Mouse (Mus musculus) neural tube, postnatal 0 days (tissue): Measurements from ENCODE around the gene Lgals1. TPM values are rescaled to one million over a fixed set of nuclear protein-coding genes. Genes with fewer than 3 reads are reported as not detected.

Experiments used
- microRNA-seq: library from miRNA; unstranded; fragments of <30 nt; microRNA quantifications from one replicate; pipeline ENCODE4, GENCODE M21; 2016
- polyA plus RNA-seq: library from polyadenylated mRNA; unstranded; fragments of >200 nt; fragmentation: Nextera tagmentation; extraction: Ambion mirVana; gene quantifications from 2 replicates; pipeline ENCODE4 v1.2.1, GENCODE M21; 2015

Lgals1 gene
- 224 and 275 TPM in 2 replicates for polyA plus RNA-seq

DNA sequence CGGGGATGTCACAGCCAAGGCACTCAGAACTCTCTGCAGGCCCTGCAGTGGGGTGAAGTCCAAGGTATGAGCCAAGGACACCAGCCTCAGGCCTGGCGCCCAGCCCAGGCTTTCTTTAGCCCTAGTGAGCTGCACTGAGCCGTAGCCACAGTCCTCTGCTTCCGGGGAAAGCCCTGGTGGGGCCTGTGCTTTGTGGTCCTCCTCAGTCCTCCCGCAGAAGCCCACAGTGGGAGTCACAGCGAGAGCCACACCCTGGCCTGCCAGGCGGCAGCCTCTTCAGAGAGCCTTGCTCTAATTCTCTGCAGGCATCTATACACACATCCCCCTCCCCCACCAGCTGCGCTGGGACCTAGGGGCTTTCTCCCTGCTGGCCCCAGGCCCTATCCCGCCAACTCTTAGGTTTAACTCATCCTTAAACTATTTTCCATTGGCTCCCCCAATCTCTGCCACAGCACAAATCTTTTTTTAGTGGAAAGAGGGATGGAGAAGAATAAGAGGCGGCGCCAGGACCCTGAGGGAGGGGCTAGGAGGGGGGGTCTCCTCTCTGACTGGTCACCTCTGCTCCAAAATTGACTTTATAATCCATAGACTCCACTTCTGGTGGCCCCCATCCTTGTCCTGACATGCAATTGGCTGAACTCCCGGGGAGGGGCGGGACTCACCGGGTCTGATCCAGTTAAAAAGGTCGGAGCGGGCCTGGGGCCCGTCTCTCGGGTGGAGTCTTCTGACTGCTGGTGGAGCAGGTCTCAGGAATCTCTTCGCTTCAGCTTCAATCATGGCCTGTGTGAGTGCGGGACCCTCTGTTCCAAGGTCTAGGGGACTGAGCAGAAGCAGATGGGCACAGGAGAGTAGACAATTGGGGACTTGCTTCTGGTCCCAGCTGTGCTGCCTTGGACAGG lies at the start of gene Lgals1:
Gene Lgals1, plus strand, starts transcription at position 705 of the 899 bp plus-strand sequence.

GRCm38 (mm10) chr15:78876991-78877809 lies 49.3 kb upstream of the Lgals1 start, which contains the start of gene Gga1:
Gga1 (plus strand) TSS chr15:78877190.

DNA sequence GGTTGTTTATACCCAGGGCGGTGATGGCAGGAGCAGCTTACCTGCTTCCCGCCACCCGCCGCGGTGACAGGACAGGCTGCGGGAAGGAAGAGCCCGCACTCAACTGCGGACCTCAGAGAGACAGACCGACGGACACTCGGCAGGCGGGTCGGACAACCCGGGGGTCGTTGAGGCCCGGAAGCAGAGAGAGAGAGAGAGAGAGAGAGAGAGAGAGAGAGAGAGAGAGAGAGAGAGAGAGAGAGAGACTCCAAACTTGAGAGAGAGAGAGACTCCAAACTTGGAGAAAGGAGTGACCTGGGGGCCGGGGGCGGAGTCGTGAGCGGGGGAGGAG lies 27.2 kb upstream of the Lgals1 start, which contains the start of gene Gm49510:
Gene Gm49510, plus strand, starts transcription at position 259 of the 331 bp plus-strand sequence.

GRCm38 (mm10) chr15:78899740-78900584 lies 26.6 kb upstream of the Lgals1 start, which contains the start of gene Sh3bp1:
Sh3bp1 (plus strand) TSS chr15:78899768.

DNA sequence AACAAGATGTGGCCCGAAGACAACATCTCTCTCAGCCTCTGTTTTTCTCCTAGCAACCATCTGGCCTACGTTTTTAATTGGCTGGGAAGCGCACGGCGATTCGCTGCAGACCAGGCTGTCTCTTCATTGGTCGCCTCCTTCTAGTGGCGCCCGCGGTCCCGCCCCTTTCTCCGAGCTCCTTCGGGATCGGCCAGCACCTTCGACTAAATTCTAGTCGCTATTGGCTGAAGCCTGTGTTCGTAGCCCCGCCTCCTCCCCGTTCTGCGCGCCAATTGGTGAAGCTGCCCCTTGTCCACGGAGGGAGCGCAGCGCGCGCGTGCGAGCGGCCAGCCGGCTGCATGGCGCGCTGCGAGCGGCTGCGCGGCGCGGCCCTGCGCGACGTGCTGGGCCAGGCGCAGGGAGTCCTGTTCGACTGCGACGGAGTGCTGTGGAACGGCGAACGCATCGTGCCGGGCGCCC lies 12.9 kb upstream of the Lgals1 start, which contains the start of gene Pdxp:
Gene Pdxp, plus strand, starts transcription at position 288 of the 459 bp plus-strand sequence.

GRCm38 (mm10) chr15:78934784-78935320 lies 8.3 kb downstream of the Lgals1 start, which contains the start of gene Nol12:
Nol12 (plus strand) TSS chr15:78934933.

GRCm38 (mm10) chr15:78947657-78948056 lies 21.1 kb downstream of the Lgals1 start, which contains the start of gene Triobp:
Triobp (plus strand) TSS chr15:78947724.

Small RNAs within 50 kb of the gene (microRNA-seq; reads per million reads assigned to microRNA genes)
- not detected for gene Mir6955

Other genes starting within 250 kb of the Lgals1 start
- 12.1 and 13.6 TPM in 2 replicates for gene Elfn2, start 208.0 kb upstream of the Lgals1 start, polyA plus RNA-seq
- gene Mfng, start 153.2 kb upstream of the Lgals1 start, polyA plus RNA-seq = 8.2 and 9.7 TPM in 2 replicates
- gene Card10, start 123.7 kb upstream of the Lgals1 start, polyA plus RNA-seq = 2.6 and 3.0 TPM in 2 replicates
- gene Cdc42ep1, start 84.1 kb upstream of the Lgals1 start, polyA plus RNA-seq = 16.6 and 17.0 TPM in 2 replicates
- 0.28 TPM in 1 of 2 replicates, not detected in the other for gene Lgals2, start 71.2 kb upstream of the Lgals1 start, polyA plus RNA-seq
- 36.0 and 39.3 TPM in 2 replicates for gene Gga1, start 49.5 kb upstream of the Lgals1 start, polyA plus RNA-seq
- gene Gm49510, start 27.1 kb upstream of the Lgals1 start, polyA plus RNA-seq = not detected in 2 replicates
- 3.8 and 4.8 TPM in 2 replicates for gene Sh3bp1, start 27.0 kb upstream of the Lgals1 start, polyA plus RNA-seq
- gene Pdxp, start 12.8 kb upstream of the Lgals1 start, polyA plus RNA-seq = 117 and 118 TPM in 2 replicates
- 55.4 and 55.8 TPM in 2 replicates for gene Nol12, start 8.2 kb downstream of the Lgals1 start, polyA plus RNA-seq
- gene Triobp, start 21.0 kb downstream of the Lgals1 start, polyA plus RNA-seq = 21.8 and 27.3 TPM in 2 replicates
- 148 and 161 TPM in 2 replicates for gene H1f0, start 101.7 kb downstream of the Lgals1 start, polyA plus RNA-seq
- 0.26 TPM in 1 of 2 replicates, not detected in the other for gene Galr3, start 115.2 kb downstream of the Lgals1 start, polyA plus RNA-seq
- gene Ankrd54, start 136.2 kb downstream of the Lgals1 start, polyA plus RNA-seq = 41.6 and 44.2 TPM in 2 replicates
- gene Eif3l, start 148.5 kb downstream of the Lgals1 start, polyA plus RNA-seq = 151 and 153 TPM in 2 replicates
- gene Micall1, start 182.2 kb downstream of the Lgals1 start, polyA plus RNA-seq = 10.2 and 12.5 TPM in 2 replicates
- gene Polr2f, start 214.3 kb downstream of the Lgals1 start, polyA plus RNA-seq = 322 and 359 TPM in 2 replicates
- gene 1700088E04Rik, start 214.5 kb downstream of the Lgals1 start, polyA plus RNA-seq = 15.8 and 18.5 TPM in 2 replicates
- 28.5 and 31.4 TPM in 2 replicates for gene Sox10, start 238.5 kb downstream of the Lgals1 start, polyA plus RNA-seq